Mouse (Mus musculus) megakaryocyte, embryonic 14.5 days (primary cell): ENCODE measurements around the gene Smarcd2.

ENCODE experiments used
- FLI1 ChIP-seq: IDR thresholded peaks from 2 replicates; pipeline ENCODE4 v1.6.1; 2012; ENCODE audit warnings: low read length, inconsistent platforms, mixed read lengths
- GATA1 ChIP-seq: IDR thresholded peaks from 3 replicates; pipeline ENCODE4 v1.6.1; 2012; ENCODE audit warnings: mixed read lengths, low read length, inconsistent platforms, borderline replicate concordance

GRCm38 (mm10) chr11:106255174-106255573, 17.6 kb downstream of the Smarcd2 start:
- TF ChIP-seq GATA1 (no peak), FLI1 (no peak)
